In genomic region chr7:29983340-29983689, GRCm38 (mm10) we compare ENCODE assay signal across 7 mouse cellular contexts. TPM values are rescaled to one million over a fixed set of nuclear protein-coding genes. Genes with fewer than 3 reads are reported as not detected.
DNase-seq lines count a peak whose midpoint lies in the region; ATAC-seq lines count a peak whose summit lies in the region.

No protein-coding gene starts in this region.

- H3K36me3 ChIP-seq in lung, embryonic 16.5 days (ENCODE audit: control insufficient read depth, insufficient read depth, low read length), result peaks cover 18% of the 10 kb centered on the region
- H3K36me3 ChIP-seq in limb, embryonic 13.5 days, result peaks cover 26% of the 10 kb centered on the region
- H3K36me3 ChIP-seq in stomach, embryonic 14.5 days (ENCODE audit: control insufficient read depth, insufficient read depth, low read length), result peaks cover 13% of the 10 kb centered on the region; the same call in 1 of the 2 replicates

- H3K4me3 ChIP-seq in lung, embryonic 16.5 days (ENCODE audit: low read length), result peak overlapping the region; percentile 92
- H3K4me3 ChIP-seq in limb, embryonic 13.5 days, result peak overlapping the region; percentile 82
- H3K4me3 ChIP-seq in stomach, embryonic 14.5 days (ENCODE audit: low read depth, low read length), result peak overlapping the region; percentile 82

- no peak for ATAC-seq in lung, embryonic 16.5 days (ENCODE audit: low read depth)
- ATAC-seq in erythroid progenitor cell, adult 5-6 weeks (replicated peaks; ENCODE audit: low FRiP score, poor library complexity, severe bottlenecking), result peak; percentile 41
- peak; percentile 21 for ATAC-seq in limb, embryonic 13.5 days (ENCODE audit: low FRiP score, low read depth)
- ATAC-seq in stomach, embryonic 14.5 days (ENCODE audit: insufficient number of reproducible peaks, insufficient read depth, low FRiP score, low read depth), result no peak

- peak overlapping the region; percentile 61 for H3K4me2 ChIP-seq in lung, embryonic 16.5 days (ENCODE audit: low read depth, low read length)
- H3K4me2 ChIP-seq in limb, embryonic 13.5 days (replicated peaks), result peak overlapping the region; percentile 69
- H3K4me2 ChIP-seq in stomach, embryonic 14.5 days (replicated peaks; ENCODE audit: low read depth, low read length), result peak overlapping the region; percentile 60

- no peaks in the 10 kb centered on the region for H3K27me3 ChIP-seq in lung, embryonic 16.5 days (ENCODE audit: control insufficient read depth, insufficient read depth, low read depth, low read length)
- H3K27me3 ChIP-seq in limb, embryonic 13.5 days, result no peaks in the 10 kb centered on the region
- no peaks in the 10 kb centered on the region for H3K27me3 ChIP-seq in stomach, embryonic 14.5 days (ENCODE audit: control insufficient read depth, insufficient read depth, low read length)

- H3K9me3 ChIP-seq in lung, embryonic 16.5 days (ENCODE audit: control insufficient read depth, low read length), result no peaks in the 10 kb centered on the region; the same call in 1 of the 2 replicates
- H3K9me3 ChIP-seq in limb, embryonic 13.5 days, result no peaks in the 10 kb centered on the region
- no peaks in the 10 kb centered on the region; the same call in 1 of the 2 replicates for H3K9me3 ChIP-seq in stomach, embryonic 14.5 days (ENCODE audit: control insufficient read depth, low read depth, low read length)

- peak overlapping the region; percentile 97 for H3K27ac ChIP-seq in lung, embryonic 16.5 days (ENCODE audit: low read length)
- peak overlapping the region; percentile 97 for H3K27ac ChIP-seq in limb, embryonic 13.5 days
- peak overlapping the region; percentile 97 for H3K27ac ChIP-seq in stomach, embryonic 14.5 days (ENCODE audit: low read length)

- no peak for DNase-seq in lung, postnatal 14 days
- DNase-seq in thymus, adult 18-20 months, result no peak
- no peak for DNase-seq in adrenal gland, adult (ENCODE audit: inconsistent age in 2 of 2, low spot score in 1 of 2)

- H3K4me1 ChIP-seq in lung, embryonic 16.5 days (replicated peaks; ENCODE audit: control insufficient read depth, insufficient read depth, low read length), result peaks cover 15% of the 10 kb centered on the region
- H3K4me1 ChIP-seq in limb, embryonic 13.5 days, result peaks cover 34% of the 10 kb centered on the region
- H3K4me1 ChIP-seq in stomach, embryonic 14.5 days (ENCODE audit: control insufficient read depth, insufficient read depth, low read length), result 0 out of 2 replicates have a peak, but pooled peaks cover 10% of the 10 kb centered on the region

- under 1% methylated on average over 8 of the region's 8 CpGs for WGBS in lung, embryonic 16.5 days
- WGBS in limb, embryonic 13.5 days, result 0% methylated on average over 8 of the region's 8 CpGs
- under 1% methylated on average over 8 of the region's 8 CpGs for WGBS in stomach, embryonic 14.5 days

- H3K9ac ChIP-seq in lung, embryonic 16.5 days (ENCODE audit: low read length), result peak overlapping the region; percentile 91
- peak overlapping the region; percentile 92 for H3K9ac ChIP-seq in limb, embryonic 13.5 days
- peak overlapping the region; percentile 69 for H3K9ac ChIP-seq in stomach, embryonic 14.5 days (replicated peaks; ENCODE audit: low read depth, low read length)

RNA-seq across cellular contexts. Expression of gene Zfp568, which starts 0.4 kb away (rescaled TPM):
- 12.3 and 13.8 TPM in 2 replicates for polyA plus RNA-seq in lung, embryonic 16.5 days (2015; fragmentation: Nextera tagmentation; extraction: Ambion mirVana)
- 2.5 and 5.4 TPM in 2 replicates for total RNA-seq in erythroid progenitor cell, adult 5-6 weeks (2015; ENCODE audit: low replicate concordance)
- total RNA-seq in erythroid progenitor cell, adult 5-6 weeks (2017; ENCODE audit: low replicate concordance), result 4.1 and 4.2 TPM in 2 replicates
- 27.2 and 27.9 TPM in 2 replicates for polyA plus RNA-seq in limb, embryonic 13.5 days (2015; fragmentation: Nextera tagmentation; extraction: Ambion mirVana)
- polyA plus RNA-seq in stomach, embryonic 14.5 days (2014; fragmentation: Nextera tagmentation; extraction: Ambion mirVana), result 21.6 and 25.0 TPM in 2 replicates

RNA-seq across cellular contexts. Expression of gene Zfp74, which starts 29.4 kb away (rescaled TPM):
- polyA plus RNA-seq in lung, embryonic 16.5 days (2015; fragmentation: Nextera tagmentation; extraction: Ambion mirVana), result 9.5 and 9.9 TPM in 2 replicates
- total RNA-seq in erythroid progenitor cell, adult 5-6 weeks (2015; ENCODE audit: low replicate concordance), result 4.0 and 4.2 TPM in 2 replicates
- total RNA-seq in erythroid progenitor cell, adult 5-6 weeks (2017; ENCODE audit: low replicate concordance), result 0.98 and 2.6 TPM in 2 replicates
- 14.9 and 17.6 TPM in 2 replicates for polyA plus RNA-seq in limb, embryonic 13.5 days (2015; fragmentation: Nextera tagmentation; extraction: Ambion mirVana)
- polyA plus RNA-seq in stomach, embryonic 14.5 days (2014; fragmentation: Nextera tagmentation; extraction: Ambion mirVana), result 12.0 and 13.3 TPM in 2 replicates

Comparison
In these comparisons a context has a peak if more than half of its experiments do, and no peak if none do; other contexts are left out.
1. ATAC-seq: peak in erythroid progenitor cell, adult 5-6 weeks (single experiment) and limb, embryonic 13.5 days (single experiment); none in lung, embryonic 16.5 days (single experiment) and stomach, embryonic 14.5 days (single experiment).
2. Peak in every context shown above with its lines, with median percentiles within 50 percentile points of each other: H3K27ac ChIP-seq, H3K4me2 ChIP-seq, H3K4me3 ChIP-seq and H3K9ac ChIP-seq.